Mouse (Mus musculus): ENCODE data around the gene Ryr3.

GRCm38 (mm10) chr2:112881805-112882204 is 335.1 kb downstream of the Ryr3 start:
- no peak for TF ChIP-seq POLR2A (IDR thresholded peaks at IDR 0.05; ENCODE audit: low read depth, low read length)
- no peak for TF ChIP-seq CTCF (IDR thresholded peaks at IDR 0.05; ENCODE audit: borderline replicate concordance, insufficient read depth, low read length)
